Mouse (Mus musculus): ENCODE measurements around the gene Rnd1. TPM values are rescaled to one million over a fixed set of nuclear protein-coding genes. Genes with fewer than 3 reads are reported as not detected.

Gene Rnd1
- polyA plus RNA-seq, 1 experiment from 2014 or later, result 0.94 TPM

DNA sequence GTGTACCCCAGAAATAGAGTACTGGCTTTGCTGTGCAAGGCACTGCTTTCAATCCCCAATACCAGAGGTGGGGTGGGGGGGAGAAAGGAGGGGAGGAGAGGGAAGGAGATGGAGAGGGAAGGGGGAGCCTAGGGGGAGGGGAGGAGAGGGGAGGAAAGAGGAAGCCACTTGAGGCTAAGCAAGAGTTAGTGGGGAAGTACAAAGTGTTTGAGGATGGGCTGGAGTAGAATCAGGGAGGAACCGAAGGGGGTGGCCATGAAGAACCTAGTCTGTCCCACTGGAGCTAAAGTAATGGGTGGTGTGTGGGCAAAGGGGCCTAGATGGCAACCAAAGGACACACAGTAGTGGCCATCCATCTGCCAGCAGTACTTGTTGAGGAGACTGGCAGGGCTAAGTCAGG, 6.5 kb upstream of the Rnd1 start:
- Histone ChIP-seq H3K27ac (ENCODE audit: low read depth) (peak overlapping the region; percentile 66), H3K9ac (replicated peaks) (no peak overlapping the region), H3K9me3 (ENCODE audit: low read length) (no peaks in the 10 kb centered on the region), H3K4me2 (ENCODE audit: low read depth, low read length) (no peak overlapping the region), H3K4me1 (ENCODE audit: insufficient read depth) (no peaks in the 10 kb centered on the region), H3K4me3 (ENCODE audit: low read depth, low read length) (no peak overlapping the region), H3K36me3 (replicated peaks; ENCODE audit: insufficient read depth, low read length) (no peaks in the 10 kb centered on the region), H3K27me3 (ENCODE audit: insufficient read depth, low read length) (no peaks in the 10 kb centered on the region)
- DNase-seq (no peak), ATAC-seq (peak; percentile 27; the same call in 1 of the 2 replicates)
- WGBS (ENCODE audit: insufficient replicate concordance), result 33% methylated on average over 1 of the region's 1 CpGs
- TF ChIP-seq EP300 (IDR thresholded peaks at IDR 0.05; ENCODE audit: low read depth) (no peak), CTCF (IDR thresholded peaks at IDR 0.05; ENCODE audit: low read depth) (no peak)

DNA sequence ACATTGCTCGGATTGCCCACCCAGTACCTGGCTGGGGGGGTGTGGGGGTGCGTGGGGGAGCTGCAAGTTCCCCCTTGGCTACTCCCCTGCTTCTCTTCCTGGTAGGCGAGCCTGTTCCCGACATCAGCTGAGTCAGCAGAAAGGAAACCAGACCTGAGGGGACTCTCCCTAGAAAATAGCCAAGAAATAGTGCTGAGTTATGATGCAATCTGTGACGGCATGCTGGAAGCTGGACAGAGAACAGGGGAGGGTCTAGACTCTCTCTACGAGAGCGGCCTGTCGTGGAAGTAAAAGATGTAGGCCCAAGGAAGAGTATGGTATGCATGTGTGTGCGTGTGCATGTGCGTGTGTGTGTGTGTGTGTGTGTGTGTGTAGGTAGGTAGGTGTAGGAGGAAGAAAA, 5.9 kb upstream of the Rnd1 start:
- Histone ChIP-seq H3K4me2 (ENCODE audit: low read depth, low read length) (no peak overlapping the region), H3K4me3 (ENCODE audit: low read depth, low read length) (no peak overlapping the region), H3K36me3 (replicated peaks; ENCODE audit: insufficient read depth, low read length) (no peaks in the 10 kb centered on the region), H3K9ac (replicated peaks) (no peak overlapping the region), H3K27me3 (ENCODE audit: insufficient read depth, low read length) (0 out of 2 replicates have a peak, but pooled peaks cover under 1% of the 10 kb centered on the region), H3K27ac (ENCODE audit: low read depth) (0 out of 2 replicates have a peak overlapping the region, but pooled peaks have one; percentile 66), H3K9me3 (ENCODE audit: low read length) (no peaks in the 10 kb centered on the region), H3K4me1 (ENCODE audit: insufficient read depth) (no peaks in the 10 kb centered on the region)
- ATAC-seq, result peak; percentile 63
- TF ChIP-seq EP300 (IDR thresholded peaks at IDR 0.05; ENCODE audit: low read depth), result no peak
- DNase-seq, result no peak
- WGBS (ENCODE audit: insufficient replicate concordance), result 43% methylated on average over 10 of the region's 10 CpGs

DNA sequence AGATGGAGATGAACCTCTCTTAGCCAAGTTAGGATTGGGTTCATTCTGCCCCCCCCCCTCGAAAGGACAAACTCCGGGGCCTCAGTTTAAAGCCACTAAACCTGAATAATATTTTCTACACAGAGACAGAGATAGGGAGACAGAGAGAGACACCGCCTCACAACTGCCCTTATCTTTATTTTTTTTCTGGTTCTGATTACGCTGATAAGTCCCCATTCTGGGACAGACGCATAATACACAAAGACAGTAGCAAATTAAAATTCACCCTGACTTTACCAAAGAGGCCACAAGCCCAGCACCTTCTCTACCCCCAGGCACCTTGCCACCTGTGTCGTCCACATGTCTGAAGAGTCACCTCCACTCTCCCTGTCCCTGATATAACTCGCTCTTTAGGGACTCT, 4.4 kb upstream of the Rnd1 start:
- Histone ChIP-seq H3K27ac (ENCODE audit: low read depth) (no peak overlapping the region), H3K27me3 (ENCODE audit: insufficient read depth, low read length) (peaks cover 11% of the 10 kb centered on the region), H3K4me3 (ENCODE audit: low read depth, low read length) (no peak overlapping the region), H3K9me3 (ENCODE audit: low read length) (no peaks in the 10 kb centered on the region), H3K36me3 (replicated peaks; ENCODE audit: insufficient read depth, low read length) (no peaks in the 10 kb centered on the region), H3K4me1 (ENCODE audit: insufficient read depth) (peaks cover 6% of the 10 kb centered on the region), H3K4me2 (ENCODE audit: low read depth, low read length) (no peak overlapping the region), H3K9ac (replicated peaks) (no peak overlapping the region)
- no peak for TF ChIP-seq EP300 (IDR thresholded peaks at IDR 0.05; ENCODE audit: low read depth)
- no peak for TF ChIP-seq CTCF (IDR thresholded peaks at IDR 0.05; ENCODE audit: low read depth)
- DNase-seq (no peak), ATAC-seq (no peak)
- 64% methylated on average over 7 of the region's 7 CpGs for WGBS (ENCODE audit: insufficient replicate concordance)

DNA sequence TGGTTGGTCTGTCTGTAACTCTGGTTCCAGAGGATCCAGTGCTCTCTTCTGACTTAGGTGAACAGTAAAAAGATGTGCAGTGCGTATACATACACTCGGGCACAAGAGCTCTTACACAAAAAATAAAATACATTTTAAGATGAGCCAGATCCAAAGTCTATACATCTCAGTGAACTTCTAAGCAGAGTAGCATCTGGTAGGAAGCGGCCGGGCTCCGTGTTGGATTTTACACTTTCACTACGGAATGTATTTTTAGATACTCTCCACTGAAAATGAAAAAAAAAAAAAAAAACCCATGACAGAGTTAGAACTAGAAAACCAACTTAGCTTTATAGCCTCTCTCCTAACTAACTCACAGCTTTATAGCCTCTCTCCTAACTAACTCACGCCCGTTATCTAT, 3.4 kb upstream of the Rnd1 start:
- no peak for DNase-seq
- H3K4me1 ChIP-seq (ENCODE audit: insufficient read depth), result peaks cover 6% of the 10 kb centered on the region
- no peak for ATAC-seq
- no peak overlapping the region for H3K4me2 ChIP-seq (ENCODE audit: low read depth, low read length)
- 83% methylated on average over 8 of the region's 8 CpGs for WGBS (ENCODE audit: insufficient replicate concordance)
- TF ChIP-seq CTCF (IDR thresholded peaks at IDR 0.05; ENCODE audit: low read depth) (no peak), EP300 (IDR thresholded peaks at IDR 0.05; ENCODE audit: low read depth) (no peak)
- H3K27me3 ChIP-seq (ENCODE audit: insufficient read depth, low read length), result peaks cover 21% of the 10 kb centered on the region
- H3K36me3 ChIP-seq (replicated peaks; ENCODE audit: insufficient read depth, low read length), result no peaks in the 10 kb centered on the region
- H3K4me3 ChIP-seq (ENCODE audit: low read depth, low read length), result no peak overlapping the region
- no peak overlapping the region for H3K9ac ChIP-seq (replicated peaks)
- no peak overlapping the region for H3K27ac ChIP-seq (ENCODE audit: low read depth)
- H3K9me3 ChIP-seq (ENCODE audit: low read length), result no peaks in the 10 kb centered on the region

DNA sequence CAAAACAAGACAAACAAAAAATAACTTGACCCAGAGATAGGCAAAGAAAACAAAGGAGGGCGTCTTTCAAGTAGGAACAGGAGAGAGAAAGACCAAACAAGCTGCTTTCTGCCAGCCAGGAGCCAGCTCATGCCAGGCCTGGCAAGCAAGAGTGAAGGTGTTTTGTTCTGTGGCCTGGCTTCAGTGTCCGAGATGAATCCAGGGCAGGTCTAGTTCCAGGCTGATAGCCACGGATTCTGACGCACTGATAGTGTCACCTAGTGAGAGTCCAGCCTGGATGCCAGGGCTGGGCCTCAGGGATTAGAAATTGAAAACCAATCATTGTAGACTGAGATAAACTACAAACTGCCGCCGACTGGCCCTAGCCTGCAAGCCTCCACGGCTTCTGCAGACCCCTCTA, 716 bp upstream of the Rnd1 start:
- Histone ChIP-seq H3K4me3 (ENCODE audit: low read depth, low read length) (no peak overlapping the region), H3K4me1 (ENCODE audit: insufficient read depth) (peaks cover 6% of the 10 kb centered on the region), H3K9me3 (ENCODE audit: low read length) (no peaks in the 10 kb centered on the region), H3K27ac (ENCODE audit: low read depth) (no peak overlapping the region), H3K36me3 (replicated peaks; ENCODE audit: insufficient read depth, low read length) (no peaks in the 10 kb centered on the region), H3K27me3 (ENCODE audit: insufficient read depth, low read length) (peaks cover 40% of the 10 kb centered on the region), H3K9ac (replicated peaks) (no peak overlapping the region), H3K4me2 (ENCODE audit: low read depth, low read length) (no peak overlapping the region)
- no peak for ATAC-seq
- TF ChIP-seq EP300 (IDR thresholded peaks at IDR 0.05; ENCODE audit: low read depth), result no peak
- no peak for TF ChIP-seq CTCF (IDR thresholded peaks at IDR 0.05; ENCODE audit: low read depth)
- no peak for DNase-seq
- 68% methylated on average over 7 of the region's 7 CpGs for WGBS (ENCODE audit: insufficient replicate concordance)

DNA sequence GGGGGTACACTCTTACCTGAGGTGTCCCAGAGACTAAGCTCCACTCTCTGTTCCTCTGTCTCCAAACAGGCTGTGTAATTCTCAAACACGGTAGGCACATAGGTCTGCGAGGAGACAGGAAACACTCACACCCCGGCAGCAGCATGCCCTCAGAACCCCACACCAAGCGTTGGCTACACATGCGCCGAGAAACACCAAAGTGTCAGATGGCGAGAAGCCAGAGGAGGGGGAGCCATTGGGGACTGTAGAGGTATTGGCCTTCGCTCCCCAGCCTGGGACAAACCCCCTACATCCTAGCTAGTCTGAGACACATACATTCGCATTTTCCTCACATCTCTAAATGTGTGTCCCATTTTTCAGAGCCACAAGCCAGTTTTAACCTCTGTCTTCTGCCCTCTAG, 790 bp downstream of the Rnd1 start:
- H3K4me3 ChIP-seq (ENCODE audit: low read depth, low read length), result peak overlapping the region; percentile 50
- ATAC-seq (no peak), DNase-seq (no peak)
- 2% methylated on average over 9 of the region's 9 CpGs for WGBS (ENCODE audit: insufficient replicate concordance)
- H3K9ac ChIP-seq (replicated peaks), result no peak overlapping the region; the same call in 1 of the 2 replicates
- H3K27ac ChIP-seq (ENCODE audit: low read depth), result no peak overlapping the region
- H3K4me2 ChIP-seq (ENCODE audit: low read depth, low read length), result peak overlapping the region; percentile 79
- TF ChIP-seq CTCF (IDR thresholded peaks at IDR 0.05; ENCODE audit: low read depth) (no peak), EP300 (IDR thresholded peaks at IDR 0.05; ENCODE audit: low read depth) (no peak)
- H3K36me3 ChIP-seq (replicated peaks; ENCODE audit: insufficient read depth, low read length), result no peaks in the 10 kb centered on the region
- peaks cover 40% of the 10 kb centered on the region for H3K27me3 ChIP-seq (ENCODE audit: insufficient read depth, low read length)
- H3K4me1 ChIP-seq (ENCODE audit: insufficient read depth), result peaks cover 6% of the 10 kb centered on the region
- no peaks in the 10 kb centered on the region for H3K9me3 ChIP-seq (ENCODE audit: low read length)

Data from liver, postnatal 0 days (tissue).